Mouse (Mus musculus) cerebellum, adult 18-20 months (tissue): ENCODE data around the gene Epb41l4b.

Experiments
- DNase-seq, 2 experiments: peaks; one replicate each; pipeline ENCODE4 v3.0.0; 2021

Epb41l4b gene

GRCm38 (mm10) chr4:57060319-57060831 is 82.9 kb downstream of the Epb41l4b start:
- peak in 1 of 2 experiments; percentile 35 for DNase-seq

- no peak for DNase-seq
Measured at GRCm38 (mm10) chr4:57058623-57059022, 84.6 kb downstream of the Epb41l4b start.

- DNase-seq, result no peak
Measured at GRCm38 (mm10) chr4:57057637-57058036, 85.6 kb downstream of the Epb41l4b start.

- no peak for DNase-seq
Measured at GRCm38 (mm10) chr4:57055635-57056034, 87.6 kb downstream of the Epb41l4b start.

DNA sequence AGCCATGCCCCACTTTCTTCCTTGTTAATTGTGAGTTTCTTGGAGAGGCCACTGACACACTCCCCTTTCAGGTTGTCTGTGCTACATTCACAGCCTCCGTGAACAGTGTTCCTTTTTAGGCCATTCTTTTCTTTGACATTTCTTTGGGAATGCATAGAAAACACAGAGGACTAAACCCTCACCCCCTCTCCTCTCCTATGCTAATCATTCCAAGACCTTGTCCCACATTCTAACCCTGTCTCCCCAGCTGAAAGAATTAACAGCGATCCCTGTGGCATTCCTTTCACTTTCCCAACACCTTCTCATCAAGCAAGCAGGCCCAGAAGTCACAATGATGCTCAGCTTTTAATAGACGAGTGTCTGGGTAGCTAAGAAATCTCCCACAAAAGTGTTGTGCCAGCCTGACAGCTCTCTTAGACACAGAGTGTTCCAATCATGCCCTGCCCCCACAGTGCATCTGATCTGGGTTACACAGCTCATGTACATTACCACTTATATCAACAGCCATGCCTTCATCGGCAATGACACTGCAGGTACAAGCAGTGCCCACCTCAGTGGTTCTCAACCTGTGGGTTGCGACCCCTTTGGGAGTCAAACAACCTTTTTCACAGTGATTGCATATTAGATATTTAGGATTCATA is 93.8 kb downstream of the Epb41l4b start:
- no peak for DNase-seq

- DNase-seq, result peak; percentile 69 to 71
Measured at GRCm38 (mm10) chr4:57048566-57048965, 94.7 kb downstream of the Epb41l4b start.

- peak; percentile 95 to 96 for DNase-seq
Measured at GRCm38 (mm10) chr4:57046160-57046571, 97.1 kb downstream of the Epb41l4b start.

GRCm38 (mm10) chr4:57043621-57044020 is 99.6 kb downstream of the Epb41l4b start:
- peak; percentile 69 to 77 for DNase-seq

- no peak for DNase-seq
Measured at GRCm38 (mm10) chr4:57041661-57042060, 101.6 kb downstream of the Epb41l4b start.

DNA sequence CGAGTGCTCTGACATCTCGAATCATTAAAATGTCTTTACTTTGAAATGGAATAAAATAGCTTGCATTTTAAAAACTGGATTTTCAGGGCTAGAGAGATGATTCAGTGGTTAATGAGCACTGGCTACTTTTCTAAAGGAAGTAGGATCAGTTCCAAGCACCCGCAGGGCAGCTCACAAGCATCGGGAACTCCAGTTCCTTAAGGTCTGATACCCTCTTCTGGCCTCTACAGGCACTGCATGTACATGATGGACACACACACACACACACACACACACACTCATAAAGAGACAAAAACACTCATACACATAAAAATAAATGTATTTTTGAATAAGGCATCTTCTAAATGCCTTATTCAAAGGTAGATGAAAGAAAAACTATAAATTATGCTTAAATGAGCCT is 102.0 kb downstream of the Epb41l4b start:
- DNase-seq, result no peak

DNA sequence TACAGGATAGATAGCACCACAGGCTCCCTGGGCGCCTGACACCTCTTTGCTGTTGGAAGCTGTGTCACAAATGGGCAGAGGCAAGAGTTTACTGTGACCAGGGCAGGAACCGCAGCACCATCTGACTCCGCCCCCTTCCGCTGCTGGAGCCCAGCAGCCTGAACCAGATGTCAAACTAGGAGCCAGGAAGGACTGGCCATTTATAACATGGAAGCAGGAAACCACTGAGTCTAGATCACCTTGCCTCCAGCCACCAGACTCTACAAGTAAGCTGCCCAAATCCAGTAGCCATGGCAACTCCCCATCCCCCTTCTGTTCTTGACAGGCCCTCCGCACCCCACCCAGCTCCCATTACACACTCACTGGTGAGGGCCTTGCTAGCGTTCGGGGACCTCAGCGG is 102.8 kb downstream of the Epb41l4b start:
- DNase-seq, result no peak

- DNase-seq, result peak; percentile 74 to 77
Measured at GRCm38 (mm10) chr4:57039127-57040031, 103.9 kb downstream of the Epb41l4b start.

DNA sequence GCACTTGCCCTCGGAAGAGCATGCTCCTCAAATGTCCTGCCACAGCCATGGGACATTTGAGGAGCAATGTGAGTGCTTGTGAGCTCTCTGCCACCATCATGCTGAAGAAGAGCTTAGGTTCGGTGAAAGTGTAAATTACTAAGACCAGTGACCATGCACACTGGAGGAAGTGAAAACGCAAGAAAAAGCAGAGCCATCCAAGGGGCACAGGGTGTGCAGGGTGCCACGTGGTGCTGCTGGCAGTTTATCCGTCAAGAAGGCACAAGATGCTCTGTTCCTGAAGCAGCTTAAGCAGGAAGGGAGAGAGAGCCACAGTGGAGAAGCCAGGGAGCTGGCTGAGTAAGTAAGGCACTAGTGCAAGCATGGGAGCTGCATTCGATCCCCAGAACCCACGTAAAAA is 105.7 kb downstream of the Epb41l4b start:
- DNase-seq, result no peak

GRCm38 (mm10) chr4:57034169-57034568 is 109.1 kb downstream of the Epb41l4b start:
- DNase-seq, result no peak

DNA sequence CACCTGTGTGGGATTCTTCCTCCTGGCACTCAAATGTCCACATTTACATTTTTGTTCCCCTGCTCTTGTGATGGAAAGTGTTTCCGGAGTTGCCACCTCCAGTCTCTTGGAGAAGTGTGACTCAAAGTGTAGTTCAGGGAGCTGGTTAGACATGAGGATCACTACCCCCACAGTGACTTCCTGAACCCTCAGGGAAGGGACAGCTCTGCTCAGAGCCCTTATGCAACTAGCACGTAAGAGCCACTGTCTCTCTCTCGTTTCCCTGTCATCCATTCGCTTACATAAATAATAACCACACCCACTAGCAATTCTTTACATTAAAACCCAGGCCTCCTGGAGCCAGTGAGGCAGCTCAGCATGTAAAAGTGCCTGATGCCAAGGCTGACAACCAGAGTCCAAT is 111.8 kb downstream of the Epb41l4b start:
- no peak for DNase-seq

DNA sequence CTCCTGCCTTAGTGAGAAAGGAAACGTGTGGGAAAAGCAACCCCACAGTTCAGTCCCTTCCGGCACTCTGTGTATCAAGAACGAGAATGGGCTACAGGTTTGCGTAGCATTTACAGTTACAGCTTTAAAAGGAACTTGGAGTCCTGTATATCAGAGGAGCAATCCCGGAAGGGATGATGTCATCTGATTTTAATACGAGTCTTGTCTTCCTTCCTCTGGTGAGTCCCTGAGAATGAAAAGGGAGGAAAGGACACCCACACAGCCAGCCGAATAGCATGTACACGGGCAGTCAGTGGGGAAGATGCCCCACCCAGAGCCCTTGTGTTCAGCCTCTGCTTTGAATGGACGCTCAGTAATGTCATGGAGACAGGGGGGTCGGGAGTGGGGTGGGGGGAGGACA is 115.3 kb downstream of the Epb41l4b start:
- DNase-seq, result no peak

- DNase-seq, result no peak
Measured at GRCm38 (mm10) chr4:57023527-57023926, 119.7 kb downstream of the Epb41l4b start.

GRCm38 (mm10) chr4:57021288-57021687 is 121.9 kb downstream of the Epb41l4b start:
- no peak for DNase-seq

DNA sequence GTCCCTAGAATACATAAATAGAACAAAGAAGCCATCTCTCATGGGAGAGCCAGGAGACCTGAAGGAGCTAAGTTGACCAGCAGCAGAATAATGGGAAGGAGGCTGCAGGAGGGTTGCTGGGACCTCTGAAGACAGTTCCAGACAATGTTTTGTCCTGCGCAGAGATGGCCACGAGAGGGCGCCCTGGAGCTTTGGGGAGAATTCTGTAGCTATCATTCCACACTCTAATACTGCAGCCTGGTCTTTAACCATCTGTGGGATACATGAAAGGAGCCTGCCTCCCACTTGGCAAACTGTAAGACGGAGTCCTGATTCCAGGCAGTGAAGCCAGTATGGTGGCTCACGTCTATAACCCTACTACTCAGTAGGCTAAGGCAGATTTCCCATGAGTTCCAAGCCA is 126.0 kb downstream of the Epb41l4b start:
- DNase-seq, result peak; percentile 76 to 83

DNA sequence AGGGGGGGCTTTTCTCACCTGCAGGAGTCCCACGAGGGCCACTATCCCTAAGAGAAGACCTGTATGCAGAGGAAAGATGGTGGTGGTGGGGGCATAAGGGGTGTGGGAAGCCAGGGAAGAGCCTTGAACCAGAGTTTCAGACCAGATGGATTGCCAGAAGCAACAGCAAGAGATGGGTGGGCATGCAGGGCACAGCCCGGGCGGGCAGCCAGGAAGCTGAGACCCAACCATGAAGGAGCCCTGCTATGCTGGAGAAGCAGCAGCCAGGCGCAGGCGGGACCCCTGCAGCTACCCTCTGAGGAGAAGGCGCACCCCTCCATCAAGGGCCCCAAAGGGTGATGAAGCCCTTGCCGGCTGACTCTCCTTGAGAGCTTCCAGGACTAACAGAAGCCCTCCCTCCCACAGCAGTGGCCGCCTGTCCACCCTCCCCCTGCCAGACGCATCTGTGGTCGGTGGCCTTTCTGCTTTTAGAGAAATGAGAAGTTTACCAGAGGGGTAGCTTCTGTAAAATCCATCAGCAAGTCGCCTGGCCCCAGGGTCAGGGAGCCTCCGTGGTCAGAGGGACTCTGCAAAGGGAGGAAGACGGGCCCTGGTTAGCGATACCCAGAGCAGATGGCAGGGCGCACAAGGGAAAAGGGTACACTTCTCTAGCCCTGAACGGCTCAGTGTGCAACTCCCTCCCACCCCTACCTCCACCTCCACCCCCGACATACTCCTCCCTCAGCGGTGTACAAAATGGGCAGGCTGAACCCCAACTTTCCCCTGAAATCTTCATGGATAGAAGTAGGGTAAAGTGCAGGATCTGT is 126.7 kb downstream of the Epb41l4b start:
- no peak for DNase-seq

DNA sequence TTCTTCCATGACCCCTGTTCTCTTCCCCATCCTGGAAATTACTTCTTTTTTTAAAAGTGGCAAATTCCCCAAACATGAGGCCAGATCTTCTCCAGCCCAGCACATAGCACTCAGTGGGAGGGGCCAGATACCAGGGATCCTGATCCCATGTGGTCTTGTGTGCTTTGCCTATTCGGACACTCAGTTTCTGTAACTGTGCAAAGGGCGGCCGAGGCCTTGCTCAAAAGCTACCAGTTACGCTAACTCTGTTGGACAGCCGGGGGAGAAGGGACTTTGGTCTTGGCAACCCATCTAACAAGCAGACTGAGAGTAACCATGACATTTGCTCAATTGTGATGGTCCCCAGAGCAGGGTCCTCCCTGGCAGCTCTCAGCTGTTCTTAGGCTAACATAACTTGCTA is 128.2 kb downstream of the Epb41l4b start:
- no peak for DNase-seq

GRCm38 (mm10) chr4:57011454-57012046 is 131.7 kb downstream of the Epb41l4b start:
- no peak for DNase-seq

DNA sequence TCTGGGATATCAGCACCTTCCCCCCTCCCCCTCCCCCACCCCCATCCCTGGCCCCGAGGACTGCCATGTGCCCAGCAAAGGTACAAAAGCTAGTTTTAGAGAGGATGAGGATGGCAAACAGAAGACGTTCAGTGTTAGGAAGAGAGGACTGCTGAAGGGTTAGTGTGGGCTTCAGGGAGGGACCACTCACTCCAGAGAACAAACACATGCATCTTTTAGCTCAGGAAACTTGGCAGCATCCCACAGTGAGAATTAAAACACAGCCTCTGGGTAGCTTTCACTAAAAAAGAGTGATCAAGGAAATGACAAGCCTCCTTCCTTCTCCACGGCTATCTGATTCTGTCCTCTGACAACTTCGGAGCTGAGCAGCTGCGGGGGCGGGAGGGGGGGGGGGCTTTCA is 132.3 kb downstream of the Epb41l4b start:
- DNase-seq, result no peak
